Mouse (Mus musculus): ENCODE data around the gene Scarb2. TPM values are rescaled to one million over a fixed set of nuclear protein-coding genes. Genes with fewer than 3 reads are reported as not detected.
A peak's percentile ranks its signal among the peaks of the same experiment; 100 is the strongest.

Gene Scarb2
- polyA plus RNA-seq, 1 experiment from 2014 or later, result 18.2 TPM

DNA sequence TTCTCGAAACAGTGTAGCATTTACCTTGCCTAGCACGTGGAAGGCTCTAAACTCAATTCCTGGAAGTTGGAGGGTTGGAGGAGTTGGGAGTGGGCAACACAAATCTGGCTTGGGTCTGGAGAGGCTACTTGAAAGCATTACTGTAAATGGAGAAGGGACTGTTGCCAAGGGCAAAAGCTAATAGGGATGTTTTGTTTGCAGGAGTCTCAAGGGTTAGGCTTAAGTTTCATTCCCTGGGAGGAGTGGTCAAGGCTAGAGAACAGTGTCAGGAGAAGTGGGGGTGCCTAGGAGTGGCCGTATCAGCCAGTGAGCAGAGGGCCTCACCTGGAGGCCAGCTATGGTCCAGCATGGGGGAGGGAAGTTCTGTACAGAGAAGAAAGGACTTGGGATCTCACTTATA is 18.2 kb downstream of the Scarb2 start:
- WGBS, result 36% methylated on average over 3 of the region's 3 CpGs
- H3K36me3 ChIP-seq (ENCODE audit: control insufficient read depth, insufficient read depth, low read length), result peaks cover 12% of the 10 kb centered on the region
- no peaks in the 10 kb centered on the region for H3K9me3 ChIP-seq (replicated peaks; ENCODE audit: control insufficient read depth, low read length)
- peak; percentile 80 for ATAC-seq (ENCODE audit: insufficient read depth, low FRiP score)
- H3K27me3 ChIP-seq (ENCODE audit: control insufficient read depth, insufficient read depth, low read length), result no peaks in the 10 kb centered on the region
- peak overlapping the region; percentile 46; the same call in 1 of the 2 replicates for H3K9ac ChIP-seq (ENCODE audit: low read length)
- peak overlapping the region; percentile 84 for H3K27ac ChIP-seq (ENCODE audit: low read length)
- no peak overlapping the region for H3K4me3 ChIP-seq (replicated peaks; ENCODE audit: low read length)
- H3K4me1 ChIP-seq (ENCODE audit: control insufficient read depth, insufficient read depth, low read length), result peaks cover 23% of the 10 kb centered on the region
- H3K4me2 ChIP-seq (ENCODE audit: low read depth, low read length), result peak overlapping the region; percentile 35

DNA sequence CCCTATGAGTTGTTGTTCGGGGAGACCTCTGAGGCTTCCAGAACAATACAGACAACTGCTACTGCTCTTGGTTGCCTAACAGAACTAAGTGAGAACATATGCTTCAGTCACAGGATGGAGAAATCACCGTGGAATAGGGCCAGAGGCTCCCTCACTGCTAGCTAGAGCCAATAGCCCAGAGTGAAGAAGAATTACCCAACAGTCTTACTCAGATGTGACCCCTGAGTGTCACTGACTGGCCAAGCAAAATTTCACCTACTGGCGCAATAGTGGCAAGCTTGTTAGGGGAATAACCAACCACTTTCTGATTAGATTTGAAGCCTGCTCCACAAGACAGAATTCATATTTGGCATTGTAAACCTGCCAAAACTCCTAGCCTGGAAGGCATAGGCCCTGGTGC is 19.9 kb downstream of the Scarb2 start:
- H3K9me3 ChIP-seq (replicated peaks; ENCODE audit: control insufficient read depth, low read length), result no peaks in the 10 kb centered on the region
- peaks cover 17% of the 10 kb centered on the region for H3K36me3 ChIP-seq (ENCODE audit: control insufficient read depth, insufficient read depth, low read length)
- H3K4me2 ChIP-seq (ENCODE audit: low read depth, low read length), result no peak overlapping the region
- H3K27me3 ChIP-seq (ENCODE audit: control insufficient read depth, insufficient read depth, low read length), result no peaks in the 10 kb centered on the region
- H3K4me3 ChIP-seq (replicated peaks; ENCODE audit: low read length), result no peak overlapping the region
- no peak overlapping the region for H3K9ac ChIP-seq (ENCODE audit: low read length)
- peaks cover 19% of the 10 kb centered on the region for H3K4me1 ChIP-seq (ENCODE audit: control insufficient read depth, insufficient read depth, low read length)
- 93% methylated on average over 3 of the region's 3 CpGs for WGBS
- no peak overlapping the region for H3K27ac ChIP-seq (ENCODE audit: low read length)
- ATAC-seq (ENCODE audit: insufficient read depth, low FRiP score), result no peak

DNA sequence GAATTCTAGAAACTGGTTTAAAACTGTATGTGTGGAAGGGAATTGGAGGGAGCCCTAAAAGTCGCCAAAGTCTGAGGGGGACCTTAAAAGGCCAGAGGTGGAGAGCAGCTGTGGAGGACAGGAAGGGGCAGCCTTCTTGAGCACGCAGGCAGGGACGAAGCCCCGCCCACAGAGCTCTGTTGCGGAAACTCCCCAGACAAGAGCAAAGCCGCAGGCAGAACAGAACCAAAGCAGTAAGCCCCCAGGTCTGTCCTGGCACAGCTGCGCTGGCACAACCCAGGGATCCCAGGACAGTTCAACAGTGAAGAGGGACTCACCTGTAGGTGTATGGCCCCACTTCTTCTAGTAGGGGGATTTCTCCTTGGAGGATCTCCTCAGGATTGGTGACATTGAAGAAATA is 21.8 kb downstream of the Scarb2 start:
- peaks cover 17% of the 10 kb centered on the region for H3K4me1 ChIP-seq (ENCODE audit: control insufficient read depth, insufficient read depth, low read length)
- no peaks in the 10 kb centered on the region for H3K9me3 ChIP-seq (replicated peaks; ENCODE audit: control insufficient read depth, low read length)
- H3K27me3 ChIP-seq (ENCODE audit: control insufficient read depth, insufficient read depth, low read length), result no peaks in the 10 kb centered on the region
- H3K9ac ChIP-seq (ENCODE audit: low read length), result no peak overlapping the region
- WGBS, result 69% methylated on average over 7 of the region's 7 CpGs
- H3K36me3 ChIP-seq (ENCODE audit: control insufficient read depth, insufficient read depth, low read length), result peaks cover 17% of the 10 kb centered on the region
- no peak overlapping the region for H3K27ac ChIP-seq (ENCODE audit: low read length)
- no peak for ATAC-seq (ENCODE audit: insufficient read depth, low FRiP score)
- H3K4me3 ChIP-seq (replicated peaks; ENCODE audit: low read length), result no peak overlapping the region
- H3K4me2 ChIP-seq (ENCODE audit: low read depth, low read length), result no peak overlapping the region

DNA sequence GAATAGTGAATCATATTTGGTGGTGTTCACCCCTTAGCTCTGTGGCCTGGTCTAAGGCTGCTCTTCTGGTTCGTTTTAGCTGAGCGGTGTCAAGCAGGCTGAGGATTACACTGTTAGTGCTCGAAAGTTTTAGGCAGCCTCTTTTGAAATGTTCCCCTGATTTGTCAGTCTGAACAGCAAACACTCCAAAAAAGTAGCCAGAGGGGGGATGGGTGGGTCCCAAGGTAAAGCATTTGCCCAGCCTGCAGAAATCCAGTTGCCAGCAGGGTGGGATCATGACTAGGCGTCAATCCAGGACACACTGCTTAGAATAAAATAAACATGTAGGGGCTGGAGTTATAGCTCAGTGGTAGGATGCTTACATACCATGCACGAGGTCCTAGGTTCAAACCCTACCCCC is 33.8 kb downstream of the Scarb2 start:
- 47% methylated on average over 5 of the region's 5 CpGs for WGBS

GRCm38 (mm10) chr5:92471531-92471930 is 35.1 kb downstream of the Scarb2 start:
- peaks cover 29% of the 10 kb centered on the region for H3K4me1 ChIP-seq (ENCODE audit: control insufficient read depth, insufficient read depth, low read length)
- ATAC-seq (ENCODE audit: insufficient read depth, low FRiP score), result no peak
- no peak overlapping the region for H3K4me3 ChIP-seq (replicated peaks; ENCODE audit: low read length)
- H3K27me3 ChIP-seq (ENCODE audit: control insufficient read depth, insufficient read depth, low read length), result no peaks in the 10 kb centered on the region
- no peak overlapping the region for H3K9ac ChIP-seq (ENCODE audit: low read length)
- WGBS, result 83% methylated on average over 4 of the region's 4 CpGs
- H3K9me3 ChIP-seq (replicated peaks; ENCODE audit: control insufficient read depth, low read length), result no peaks in the 10 kb centered on the region
- H3K4me2 ChIP-seq (ENCODE audit: low read depth, low read length), result no peak overlapping the region
- H3K27ac ChIP-seq (ENCODE audit: low read length), result peak overlapping the region; percentile 57; the same call in 1 of the 2 replicates
- H3K36me3 ChIP-seq (ENCODE audit: control insufficient read depth, insufficient read depth, low read length), result peaks cover 8% of the 10 kb centered on the region; the same call in 1 of the 2 replicates

More for the DNA sequence above, 33.8 kb downstream of the Scarb2 start:
- H3K4me3 ChIP-seq (replicated peaks; ENCODE audit: low read length), result no peak overlapping the region
- no peak for ATAC-seq (ENCODE audit: insufficient read depth, low FRiP score)
- no peaks in the 10 kb centered on the region for H3K27me3 ChIP-seq (ENCODE audit: control insufficient read depth, insufficient read depth, low read length)
- H3K27ac ChIP-seq (ENCODE audit: low read length), result peak overlapping the region; percentile 48
- peaks cover 8% of the 10 kb centered on the region; the same call in 1 of the 2 replicates for H3K36me3 ChIP-seq (ENCODE audit: control insufficient read depth, insufficient read depth, low read length)
- H3K9me3 ChIP-seq (replicated peaks; ENCODE audit: control insufficient read depth, low read length), result no peaks in the 10 kb centered on the region
- no peak overlapping the region for H3K9ac ChIP-seq (ENCODE audit: low read length)
- H3K4me1 ChIP-seq (ENCODE audit: control insufficient read depth, insufficient read depth, low read length), result peaks cover 25% of the 10 kb centered on the region
- H3K4me2 ChIP-seq (ENCODE audit: low read depth, low read length), result no peak overlapping the region

DNA sequence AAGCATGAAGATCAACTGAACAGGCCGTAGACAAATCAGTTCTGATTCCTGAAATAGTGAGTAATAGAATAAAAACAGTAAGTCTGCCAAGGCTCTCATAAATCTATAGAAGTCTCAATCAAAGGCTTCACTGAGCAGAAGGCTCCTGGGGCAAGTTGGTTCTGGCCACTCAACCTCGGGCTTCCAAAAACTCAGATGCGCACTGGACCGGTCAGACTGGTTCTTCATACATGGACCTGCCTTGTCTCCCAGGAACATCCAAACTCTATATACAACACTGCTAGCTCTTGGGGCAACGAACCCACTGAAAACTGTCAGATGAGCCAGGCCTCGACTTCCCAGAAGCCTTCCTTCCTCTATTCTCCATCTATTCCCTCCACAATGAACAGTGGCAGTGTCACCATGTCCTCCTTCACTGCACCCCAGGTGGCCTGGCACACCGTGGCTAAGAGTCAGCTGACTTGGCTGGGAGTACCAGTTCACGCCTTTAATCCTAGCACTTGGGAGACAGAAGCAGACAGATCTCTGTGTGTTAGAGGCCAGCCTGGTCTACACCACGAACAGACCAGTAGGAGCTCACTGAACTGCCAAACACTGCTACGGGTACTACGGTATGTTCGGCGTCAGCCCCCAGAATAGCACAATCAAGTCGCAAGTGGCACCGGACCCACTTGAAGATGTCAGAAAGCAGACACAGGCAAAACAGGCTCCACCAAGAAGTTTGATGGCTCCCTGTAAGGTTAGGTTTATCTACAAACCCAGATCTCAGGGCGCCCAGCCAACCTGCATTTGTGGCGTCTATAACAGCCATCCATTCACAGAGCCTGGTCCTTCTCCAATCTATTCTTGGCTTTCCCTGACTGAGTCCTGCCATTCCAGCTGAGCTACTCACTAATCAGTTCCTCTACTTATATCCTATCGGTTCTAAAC is 37.2 kb downstream of the Scarb2 start:
- Histone ChIP-seq H3K4me3 (replicated peaks; ENCODE audit: low read length) (no peak overlapping the region), H3K4me1 (ENCODE audit: control insufficient read depth, insufficient read depth, low read length) (peaks cover 29% of the 10 kb centered on the region), H3K27me3 (ENCODE audit: control insufficient read depth, insufficient read depth, low read length) (no peaks in the 10 kb centered on the region), H3K27ac (ENCODE audit: low read length) (no peak overlapping the region; the same call in 1 of the 2 replicates), H3K9ac (ENCODE audit: low read length) (no peak overlapping the region), H3K9me3 (replicated peaks; ENCODE audit: control insufficient read depth, low read length) (no peaks in the 10 kb centered on the region), H3K36me3 (ENCODE audit: control insufficient read depth, insufficient read depth, low read length) (0 out of 2 replicates have a peak, but pooled peaks cover 3% of the 10 kb centered on the region), H3K4me2 (ENCODE audit: low read depth, low read length) (no peak overlapping the region)
- ATAC-seq (ENCODE audit: insufficient read depth, low FRiP score), result no peak
- WGBS, result 88% methylated on average over 18 of the region's 18 CpGs

DNA sequence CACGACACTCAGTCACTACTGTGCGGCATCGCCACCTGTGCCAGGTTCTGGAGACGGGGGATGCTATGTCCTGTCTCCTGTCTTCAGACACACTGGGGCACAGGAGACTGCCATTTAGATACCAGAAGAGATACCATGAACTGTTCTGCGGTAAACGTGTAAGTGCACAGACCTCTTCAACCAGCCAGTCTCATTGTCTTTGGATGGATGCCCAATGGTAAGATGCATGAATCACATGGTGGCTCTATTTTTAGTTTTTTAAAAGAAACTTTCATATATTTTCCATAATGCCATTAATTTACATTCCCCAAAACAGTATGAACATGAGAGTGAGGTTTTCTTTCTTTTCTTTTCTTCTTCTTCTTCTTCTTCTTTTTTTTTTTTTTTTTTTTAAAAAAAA is 38.4 kb downstream of the Scarb2 start:
- Histone ChIP-seq H3K4me2 (ENCODE audit: low read depth, low read length) (no peak overlapping the region), H3K27ac (ENCODE audit: low read length) (no peak overlapping the region), H3K4me1 (ENCODE audit: control insufficient read depth, insufficient read depth, low read length) (peaks cover 20% of the 10 kb centered on the region), H3K36me3 (ENCODE audit: control insufficient read depth, insufficient read depth, low read length) (0 out of 2 replicates have a peak, but pooled peaks cover 3% of the 10 kb centered on the region), H3K4me3 (replicated peaks; ENCODE audit: low read length) (no peak overlapping the region), H3K9me3 (replicated peaks; ENCODE audit: control insufficient read depth, low read length) (no peaks in the 10 kb centered on the region), H3K27me3 (ENCODE audit: control insufficient read depth, insufficient read depth, low read length) (no peaks in the 10 kb centered on the region), H3K9ac (ENCODE audit: low read length) (0 out of 2 replicates have a peak overlapping the region, but pooled peaks have one; percentile 18)
- ATAC-seq (ENCODE audit: insufficient read depth, low FRiP score), result no peak
- WGBS, result 77% methylated on average over 6 of the region's 6 CpGs

DNA sequence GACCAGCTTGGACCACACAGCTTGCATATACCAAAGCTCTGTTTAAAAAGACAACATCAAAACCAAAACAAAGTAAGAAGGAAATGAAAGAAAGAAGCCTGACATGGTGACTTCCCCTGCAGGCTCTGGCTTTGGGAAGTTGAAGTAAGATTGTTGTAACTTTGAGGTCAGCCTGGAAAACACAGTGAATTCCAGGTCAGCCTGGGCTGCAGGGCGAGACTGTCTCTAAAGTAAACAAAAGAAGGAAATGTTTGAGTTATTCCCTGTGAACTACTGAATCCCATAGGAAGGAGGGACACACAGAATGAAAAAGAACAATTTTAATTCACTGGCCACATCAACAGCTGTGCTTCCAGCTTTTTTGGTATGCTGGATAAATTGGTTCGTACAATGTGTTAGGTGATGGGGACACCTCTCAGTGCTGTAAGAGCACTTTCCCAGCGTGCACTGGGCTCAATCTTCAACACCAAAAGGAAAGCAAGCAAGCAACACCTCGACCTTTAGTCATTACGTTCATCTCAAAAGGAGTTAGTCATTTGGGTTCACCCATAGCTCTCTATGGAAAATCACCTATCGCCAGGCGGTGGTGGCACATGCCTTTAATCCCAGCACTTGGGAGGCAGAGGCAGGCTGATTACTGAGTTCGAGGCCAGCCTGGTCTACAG is 39.4 kb downstream of the Scarb2 start:
- H3K27ac ChIP-seq (ENCODE audit: low read length), result peak overlapping the region; percentile 36
- no peak overlapping the region for H3K4me3 ChIP-seq (replicated peaks; ENCODE audit: low read length)
- no peak overlapping the region for H3K9ac ChIP-seq (ENCODE audit: low read length)
- H3K36me3 ChIP-seq (ENCODE audit: control insufficient read depth, insufficient read depth, low read length), result 0 out of 2 replicates have a peak, but pooled peaks cover 3% of the 10 kb centered on the region
- no peak for ATAC-seq (ENCODE audit: insufficient read depth, low FRiP score)
- H3K4me1 ChIP-seq (ENCODE audit: control insufficient read depth, insufficient read depth, low read length), result peaks cover 17% of the 10 kb centered on the region
- H3K9me3 ChIP-seq (replicated peaks; ENCODE audit: control insufficient read depth, low read length), result no peaks in the 10 kb centered on the region
- no peaks in the 10 kb centered on the region for H3K27me3 ChIP-seq (ENCODE audit: control insufficient read depth, insufficient read depth, low read length)
- H3K4me2 ChIP-seq (ENCODE audit: low read depth, low read length), result no peak overlapping the region
- WGBS, result 58% methylated on average over 8 of the region's 8 CpGs

DNA sequence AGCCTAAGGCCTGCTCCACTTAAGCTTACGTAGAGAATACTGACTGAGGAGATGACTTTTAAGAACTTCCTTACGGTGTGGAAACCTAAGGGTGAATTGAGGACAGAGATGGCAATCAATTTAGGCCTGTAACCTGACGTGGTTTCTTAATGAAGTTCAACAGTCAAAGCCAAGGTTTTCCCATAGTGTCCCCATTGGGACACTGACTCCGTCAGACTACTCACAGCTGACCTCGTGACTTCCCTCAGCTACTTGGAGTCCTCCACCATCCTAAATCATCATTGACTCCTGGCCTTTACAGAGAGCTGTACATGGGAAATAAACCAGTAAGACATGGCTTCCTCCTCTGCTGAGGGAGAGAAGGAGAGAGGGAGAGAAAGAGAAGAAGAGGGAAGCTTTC is 41.1 kb downstream of the Scarb2 start:
- H3K27ac ChIP-seq (ENCODE audit: low read length), result no peak overlapping the region
- H3K27me3 ChIP-seq (ENCODE audit: control insufficient read depth, insufficient read depth, low read length), result no peaks in the 10 kb centered on the region
- peaks cover 17% of the 10 kb centered on the region for H3K4me1 ChIP-seq (ENCODE audit: control insufficient read depth, insufficient read depth, low read length)
- no peak overlapping the region for H3K9ac ChIP-seq (ENCODE audit: low read length)
- no peaks in the 10 kb centered on the region for H3K9me3 ChIP-seq (replicated peaks; ENCODE audit: control insufficient read depth, low read length)
- H3K4me3 ChIP-seq (replicated peaks; ENCODE audit: low read length), result no peak overlapping the region
- H3K36me3 ChIP-seq (ENCODE audit: control insufficient read depth, insufficient read depth, low read length), result no peaks in the 10 kb centered on the region
- no peak overlapping the region for H3K4me2 ChIP-seq (ENCODE audit: low read depth, low read length)
- WGBS, result 83% methylated on average over 5 of the region's 5 CpGs
- no peak for ATAC-seq (ENCODE audit: insufficient read depth, low FRiP score)
